Mouse (Mus musculus) G1E (cell line): ENCODE results near the gene Hspb7.

Experiments
- CTCF ChIP-seq: IDR thresholded peaks from 2 replicates; pipeline ENCODE4 v1.5.1; 2012; ENCODE audit warnings: low read depth, low read length, inconsistent platforms, mixed read lengths
- GATA1 ChIP-seq: IDR thresholded peaks from 2 replicates; pipeline ENCODE4 v1.6.1; 2012; ENCODE audit warnings: borderline replicate concordance, low read length, inconsistent platforms, mixed read lengths
- GATA2 ChIP-seq: IDR thresholded peaks from 2 replicates; pipeline ENCODE4 v1.6.1; 2012; ENCODE audit warnings: low read depth, low read length, inconsistent platforms, borderline replicate concordance
- POLR2AphosphoS5 ChIP-seq: IDR thresholded peaks from 2 replicates; pipeline ENCODE4 v1.6.1; 2012; ENCODE audit warnings: low read depth, low read length, inconsistent platforms; ENCODE audit not compliant: insufficient replicate concordance
- TAL1 ChIP-seq: conservative IDR thresholded peaks from 2 replicates; pipeline ENCODE4 v1.6.1; 2012; ENCODE audit warnings: low read depth, low read length, inconsistent platforms, mixed read lengths

- TF ChIP-seq CTCF = no peak
- no peak for TF ChIP-seq GATA1
- no peak for TF ChIP-seq TAL1
- no peak for TF ChIP-seq POLR2AphosphoS5
- TF ChIP-seq GATA2 = no peak
Measured at GRCm38 (mm10) chr4:141391293-141391692, 29.3 kb upstream of the Hspb7 start.
